In genomic region chr1:135194335-135194734, GRCm38 (mm10) we compare ENCODE assay signal across 4 mouse cellular contexts. TPM values are rescaled to one million over a fixed set of nuclear protein-coding genes. Genes with fewer than 3 reads are reported as not detected.
"Had no signal": no experiment of that assay in that cellular context is flagged by ENCODE, and none has a peak within 500 bp of the region (broad histone marks: within the 10 kb centered on the region; RNA-seq: fewer than 3 reads in every experiment).

No protein-coding gene starts in this region.

RNA-seq across cellular contexts. Expression of gene Gpr37l1, which starts 26.9 kb away (rescaled TPM):
- polyA plus RNA-seq: limb, embryonic 10.5 days; liver, embryonic 12.5 days; liver, embryonic 15.5 days; midbrain, embryonic 10.5 days had no signal
